Mouse (Mus musculus): ENCODE measurements around the gene Olig2. TPM values are rescaled to one million over a fixed set of nuclear protein-coding genes. Genes with fewer than 3 reads are reported as not detected.

The Olig2 gene
- total RNA-seq, 2 experiments from 2014 or later, result not detected

- no peak for DNase-seq
Measured at GRCm38 (mm10) chr16:91270982-91271549, 45.8 kb downstream of the Olig2 start.

GRCm38 (mm10) chr16:91271634-91272033, 46.4 kb downstream of the Olig2 start:
- no peak for DNase-seq

Other genes with a start within 250 kb of the Olig2 start
- gene Synj1, start 214.1 kb upstream of the Olig2 start, total RNA-seq (2021), result 10 to 100 TPM; 29.2 to 32.6 TPM
- 10 to 100 TPM; 31.9 to 36.7 TPM for gene Paxbp1, start 180.9 kb upstream of the Olig2 start, total RNA-seq (2021)
- gene 4932438H23Rik, start 130.3 kb upstream of the Olig2 start, total RNA-seq (2021), result under 1 TPM in 1 of 2 experiments, not detected in 1; 0.23 TPM
- gene Olig1, start 44.3 kb downstream of the Olig2 start, total RNA-seq (2021), result not detected
- 10 to 100 TPM; 29.9 to 33.8 TPM for gene Ifnar2, start 147.3 kb downstream of the Olig2 start, total RNA-seq (2021)
- not detected for gene Gm21970, start 166.3 kb downstream of the Olig2 start, total RNA-seq (2021)
- gene Il10rb, start 180.7 kb downstream of the Olig2 start, total RNA-seq (2021), result 10 to 100 TPM; 66.2 to 67.4 TPM